Mouse (Mus musculus) cerebellum, adult 8-10 months (tissue): Measurements from ENCODE around the gene Il1rapl2.

ENCODE experiments used
- DNase-seq: peaks from one replicate; pipeline ENCODE4 v3.0.0; 2022

Il1rapl2 gene

DNA sequence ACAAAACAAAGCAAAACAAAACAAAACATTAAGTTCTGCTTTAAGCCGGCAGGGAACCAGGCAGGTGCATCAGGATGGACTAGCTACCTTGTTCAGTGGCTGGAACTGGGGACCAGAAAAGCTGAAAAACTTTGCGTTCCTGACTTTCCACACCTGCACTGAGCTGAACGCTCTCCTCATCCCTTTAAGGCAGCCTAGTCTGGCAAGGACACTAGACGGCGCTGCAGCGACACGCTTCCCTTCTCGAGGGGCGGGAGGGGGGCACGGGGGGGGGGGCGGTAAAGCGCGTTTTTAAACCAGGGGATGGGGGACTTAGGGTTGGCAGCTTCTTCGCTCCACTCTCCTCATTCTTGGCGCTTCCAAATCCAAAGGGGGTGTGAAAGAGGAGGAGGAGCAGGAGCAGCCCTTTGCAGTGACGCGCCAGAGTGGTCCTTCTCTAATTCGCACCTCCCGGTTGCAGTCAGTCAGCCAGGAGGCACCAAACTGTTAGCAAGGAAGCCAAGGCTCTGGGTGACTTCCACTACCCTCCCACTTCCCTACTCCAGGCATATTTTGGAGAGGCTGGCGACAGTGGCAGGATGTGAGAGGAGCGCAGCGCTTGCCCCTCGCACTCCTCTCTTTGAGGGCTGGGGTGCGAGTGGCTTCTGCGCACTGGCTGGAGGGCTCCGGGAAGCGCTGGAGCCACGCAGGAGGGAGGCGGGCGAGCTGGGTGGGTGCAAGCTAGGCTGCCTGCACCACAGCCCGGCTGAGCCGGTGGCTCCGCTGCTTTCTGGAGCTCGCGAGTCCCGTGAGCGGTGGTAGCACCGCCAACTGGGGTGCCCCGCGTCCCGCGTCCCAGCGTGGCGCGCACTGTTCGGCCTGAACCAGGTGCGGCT is at the start of gene Il1rapl2:
TSS of gene Il1rapl2 (plus strand) at position 288 of the 875 bp plus-strand sequence.
- no peak for DNase-seq

- no peak for DNase-seq
Observed at GRCm38 (mm10) chrX:137548348-137548747, 22.1 kb upstream of the Il1rapl2 start.

DNA sequence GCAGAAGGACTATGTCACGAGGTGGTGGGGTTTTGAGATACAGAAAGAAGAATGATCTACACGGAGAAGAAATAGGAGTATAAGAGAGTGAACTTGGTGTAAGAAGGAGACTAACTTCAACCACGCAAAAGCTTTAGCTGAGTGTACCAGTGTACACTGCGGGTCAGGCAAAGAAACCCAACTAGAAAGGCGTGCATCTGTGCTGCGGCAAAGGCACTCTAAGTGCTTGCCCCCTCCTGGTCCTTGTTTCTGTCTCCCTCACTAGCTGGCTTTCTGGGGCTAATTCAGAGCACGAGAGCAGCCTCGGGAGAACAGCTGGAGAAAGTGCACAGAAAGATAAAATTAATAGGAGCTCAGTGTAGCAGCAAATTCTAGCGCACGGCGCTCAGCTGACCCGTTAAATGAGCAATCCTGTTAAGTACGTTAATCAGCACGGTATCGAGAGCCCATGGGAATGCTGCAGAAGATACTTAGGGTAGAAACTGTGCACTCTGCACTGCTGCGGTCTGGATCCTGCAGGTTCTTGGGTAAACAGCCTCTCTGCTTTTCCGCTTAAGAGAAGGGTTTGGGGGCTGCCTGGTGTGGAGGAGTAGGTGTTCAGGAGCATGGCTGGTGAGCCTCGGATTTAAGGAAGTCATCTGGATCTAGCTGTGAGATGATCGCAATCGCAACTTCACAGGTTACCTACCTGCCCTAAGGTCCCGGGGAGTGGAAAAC is 778 bp upstream of the Il1rapl2 start:
- DNase-seq, result no peak

DNA sequence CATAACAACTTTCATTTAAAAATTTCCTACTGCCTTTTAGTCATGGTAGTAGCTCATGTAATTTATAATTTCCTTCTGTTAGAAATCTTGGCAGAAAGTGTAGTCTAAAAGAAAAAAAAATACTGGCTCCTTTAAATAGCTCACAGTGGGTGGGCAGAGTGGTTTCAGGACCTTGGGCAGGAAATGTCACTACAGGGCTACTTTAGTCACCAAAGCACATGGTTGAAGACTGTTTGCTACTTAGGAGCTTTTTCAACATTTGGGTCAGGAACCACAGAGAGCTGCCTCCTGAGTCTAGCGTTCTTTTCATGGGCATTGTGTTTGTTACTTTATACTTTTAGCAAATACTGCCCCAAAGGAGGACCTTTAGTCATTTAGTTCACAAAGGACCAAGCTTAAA is 12.2 kb downstream of the Il1rapl2 start:
- DNase-seq, result no peak

DNA sequence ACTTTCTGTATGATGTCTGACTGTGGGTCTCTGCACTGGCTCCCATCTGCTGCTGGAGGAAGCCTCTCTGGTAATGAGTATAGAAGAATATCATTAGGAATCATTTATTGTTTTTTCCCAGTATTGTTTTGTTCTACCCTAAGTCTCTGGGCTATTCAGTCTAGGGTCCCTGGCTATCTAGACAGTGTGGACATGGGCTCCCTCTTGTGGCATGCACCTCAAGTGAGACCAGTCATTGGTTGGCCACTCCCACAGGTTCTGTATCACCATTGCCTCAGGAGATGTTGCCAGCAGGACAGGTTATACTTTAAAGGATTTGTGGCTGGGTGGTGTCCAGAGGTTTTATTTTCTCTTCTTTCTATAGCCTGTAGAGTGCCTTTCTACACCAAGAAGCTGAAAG is 50.3 kb downstream of the Il1rapl2 start:
- no peak for DNase-seq

- DNase-seq, result peak; percentile 1
Observed at GRCm38 (mm10) chrX:137667011-137667410, 96.6 kb downstream of the Il1rapl2 start.

GRCm38 (mm10) chrX:137687974-137688373 is 117.6 kb downstream of the Il1rapl2 start:
- DNase-seq, result no peak

- no peak for DNase-seq
Observed at GRCm38 (mm10) chrX:137700006-137700405, 129.6 kb downstream of the Il1rapl2 start.

- DNase-seq, result no peak
Observed at GRCm38 (mm10) chrX:137755537-137755936, 185.1 kb downstream of the Il1rapl2 start.

DNA sequence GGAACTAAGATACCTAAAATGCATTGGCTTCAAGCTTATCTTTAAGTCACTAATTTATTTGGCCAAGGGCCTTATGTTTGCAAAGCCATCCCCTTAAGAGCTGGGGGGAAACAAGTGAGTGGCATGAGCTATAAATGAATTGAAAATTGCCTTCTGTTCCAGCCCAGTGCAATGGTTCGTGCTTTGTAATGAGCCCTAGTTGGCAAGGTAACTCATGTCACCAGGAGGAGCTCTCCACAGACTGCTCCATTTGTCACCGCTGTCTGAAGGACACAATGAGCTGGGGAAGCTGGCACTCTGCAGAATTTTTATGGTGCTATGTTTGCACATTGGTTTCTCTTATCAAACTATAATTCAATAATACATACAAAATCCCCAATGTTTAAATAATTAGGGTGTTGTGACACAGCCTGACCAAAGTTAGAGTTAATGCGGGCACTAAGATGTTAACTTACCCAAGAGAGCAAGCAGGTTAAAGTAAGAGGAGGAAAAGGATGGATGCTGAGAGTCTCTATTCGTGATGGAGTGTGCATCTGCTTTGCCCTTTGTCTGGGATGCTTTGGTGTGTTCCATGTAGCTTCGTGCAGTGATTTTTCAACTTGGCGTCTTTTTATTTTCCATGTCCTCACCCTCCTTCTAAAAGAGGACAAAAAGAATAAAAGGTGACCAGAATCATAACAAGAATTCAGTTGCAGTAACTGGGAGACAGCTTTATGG is 235.2 kb downstream of the Il1rapl2 start:
- no peak for DNase-seq

- DNase-seq, result no peak
Observed at GRCm38 (mm10) chrX:137806231-137807114, 236.1 kb downstream of the Il1rapl2 start.

DNA sequence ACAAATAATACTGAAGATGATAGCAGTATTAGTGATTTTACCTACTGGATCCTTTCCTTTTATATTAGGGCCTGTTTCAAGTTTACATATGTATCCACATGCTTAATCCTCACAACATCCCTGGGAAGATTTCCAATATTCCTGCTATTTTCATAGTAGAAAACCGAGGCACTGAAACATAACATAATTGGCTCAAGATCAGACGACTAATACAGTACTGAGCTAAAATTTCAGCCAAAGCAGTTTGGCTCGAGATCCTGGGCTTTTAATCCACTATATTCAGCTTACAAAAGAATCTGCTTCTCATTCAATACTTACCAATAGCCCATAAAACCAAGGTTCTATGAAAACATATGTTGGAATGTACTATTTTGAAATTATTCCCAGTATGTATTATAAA is 239.1 kb downstream of the Il1rapl2 start:
- no peak for DNase-seq

GRCm38 (mm10) chrX:137812151-137812550 is 241.7 kb downstream of the Il1rapl2 start:
- no peak for DNase-seq

GRCm38 (mm10) chrX:137848936-137849335 is 278.5 kb downstream of the Il1rapl2 start:
- DNase-seq, result no peak

- no peak for DNase-seq
Observed at GRCm38 (mm10) chrX:137923490-137923889, 353.1 kb downstream of the Il1rapl2 start.

GRCm38 (mm10) chrX:137926835-137927234 is 356.4 kb downstream of the Il1rapl2 start:
- DNase-seq, result no peak

GRCm38 (mm10) chrX:137947741-137948140 is 377.3 kb downstream of the Il1rapl2 start:
- no peak for DNase-seq

GRCm38 (mm10) chrX:137971306-137971705 is 400.9 kb downstream of the Il1rapl2 start:
- DNase-seq, result no peak

GRCm38 (mm10) chrX:138043113-138043512 is 472.7 kb downstream of the Il1rapl2 start:
- no peak for DNase-seq

DNA sequence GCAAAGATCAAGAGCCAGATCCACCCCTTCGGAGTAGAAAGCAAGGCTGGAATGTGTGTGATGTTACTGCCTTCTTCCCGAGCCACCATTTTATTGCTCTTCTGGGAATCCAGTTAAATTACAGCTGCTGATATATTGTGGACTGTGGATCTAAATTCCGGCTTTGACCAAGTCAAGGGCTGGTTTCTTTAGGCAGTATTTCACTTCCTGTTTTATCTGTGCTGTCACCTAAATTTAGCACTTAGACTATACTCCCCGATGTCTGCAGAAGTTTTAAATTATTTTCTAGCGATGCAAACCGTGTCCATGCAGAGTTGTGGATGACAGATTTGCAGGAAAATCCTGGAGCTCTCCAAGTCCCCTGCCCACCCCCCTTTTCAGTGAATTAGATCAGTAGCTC is 533.5 kb downstream of the Il1rapl2 start:
- DNase-seq, result no peak

DNA sequence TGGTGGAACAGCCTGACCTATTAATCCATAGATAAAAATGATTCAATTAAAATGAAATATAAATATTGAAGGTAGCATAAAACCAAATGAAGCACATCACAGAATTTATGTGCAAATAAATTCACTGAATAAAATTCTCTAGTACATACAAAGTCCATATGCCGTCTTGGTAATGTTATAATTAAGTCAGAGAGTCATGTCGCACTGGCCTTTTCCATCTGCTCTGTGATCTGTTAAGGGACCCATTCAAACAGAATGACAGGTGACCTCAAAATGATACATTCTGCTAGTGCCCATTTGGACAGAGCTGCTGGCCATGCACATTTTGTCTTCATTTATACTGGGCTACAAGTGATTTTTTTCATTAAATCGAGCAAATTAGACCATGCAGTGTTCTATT is 534.3 kb downstream of the Il1rapl2 start:
- no peak for DNase-seq

DNA sequence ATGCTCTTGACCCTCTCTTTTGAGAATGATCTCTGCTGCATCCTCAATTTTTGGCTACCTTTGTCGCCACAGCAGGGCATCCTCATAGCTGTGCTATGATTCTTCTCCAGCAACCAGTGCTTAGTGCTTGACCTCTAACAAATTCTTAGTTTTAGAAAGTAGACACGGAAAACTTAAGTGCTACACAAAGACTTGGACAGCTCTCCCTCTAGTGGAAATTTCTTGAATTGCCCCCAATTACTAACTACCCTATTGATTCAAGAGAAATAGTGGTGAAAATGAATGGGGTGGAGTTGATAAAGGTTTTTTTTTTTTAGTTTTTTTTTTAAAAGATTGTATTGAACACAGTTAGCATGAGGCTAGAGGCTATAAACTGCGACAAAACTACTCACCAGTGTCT is 599.7 kb downstream of the Il1rapl2 start:
- DNase-seq, result no peak
